Mouse (Mus musculus) mesoderm, embryonic 11.5 days (tissue): Measurements from ENCODE around the gene Fam193a.
A peak's percentile ranks its signal among the peaks of the same experiment; 100 is the strongest.

Source experiments
- DNase-seq: peaks from one replicate; pipeline ENCODE4 v3.0.0-alpha.2; 2012; ENCODE audit warnings: low read depth, low spot score

Gene Fam193a

GRCm38 (mm10) chr5:34461294-34461693, 91.6 kb downstream of the Fam193a start:
- no peak for DNase-seq

GRCm38 (mm10) chr5:34461841-34462240, 92.1 kb downstream of the Fam193a start:
- DNase-seq, result no peak

GRCm38 (mm10) chr5:34466079-34466478, 96.3 kb downstream of the Fam193a start:
- no peak for DNase-seq

- DNase-seq, result no peak
These were observed 96.9 kb downstream of the Fam193a start for GRCm38 (mm10) chr5:34466648-34467047.

- DNase-seq, result no peak
These were observed 98.5 kb downstream of the Fam193a start for GRCm38 (mm10) chr5:34468039-34468775.

- DNase-seq, result no peak
These were observed 111.2 kb downstream of the Fam193a start for GRCm38 (mm10) chr5:34480926-34481325.

- DNase-seq, result no peak
These were observed 116.0 kb downstream of the Fam193a start for GRCm38 (mm10) chr5:34485731-34486130.

GRCm38 (mm10) chr5:34487320-34488090, 117.8 kb downstream of the Fam193a start:
- DNase-seq, result no peak

GRCm38 (mm10) chr5:34488741-34489417, 119.1 kb downstream of the Fam193a start:
- DNase-seq, result no peak

- DNase-seq, result no peak
These were observed 119.7 kb downstream of the Fam193a start for GRCm38 (mm10) chr5:34489418-34489787.

GRCm38 (mm10) chr5:34496745-34497144, 127.0 kb downstream of the Fam193a start:
- DNase-seq, result no peak

GRCm38 (mm10) chr5:34500886-34501285, 131.2 kb downstream of the Fam193a start:
- DNase-seq, result no peak

GRCm38 (mm10) chr5:34501588-34501987, 131.9 kb downstream of the Fam193a start:
- no peak for DNase-seq

- DNase-seq, result no peak
These were observed 132.7 kb downstream of the Fam193a start for GRCm38 (mm10) chr5:34502411-34502810.

GRCm38 (mm10) chr5:34502821-34503220, 133.1 kb downstream of the Fam193a start:
- DNase-seq, result no peak

GRCm38 (mm10) chr5:34512486-34512885, 142.8 kb downstream of the Fam193a start:
- DNase-seq, result no peak

GRCm38 (mm10) chr5:34513466-34514217, 143.9 kb downstream of the Fam193a start, which contains the start of gene Tnip2:
Gene Tnip2, minus strand, starts transcription at chr5:34513991.
- peak; percentile 93 for DNase-seq

GRCm38 (mm10) chr5:34514218-34514566, 144.5 kb downstream of the Fam193a start:
- DNase-seq, result no peak

GRCm38 (mm10) chr5:34515096-34515495, 145.4 kb downstream of the Fam193a start:
- no peak for DNase-seq

GRCm38 (mm10) chr5:34517913-34518312, 148.2 kb downstream of the Fam193a start:
- DNase-seq, result peak; percentile 77

GRCm38 (mm10) chr5:34519389-34519910, 149.7 kb downstream of the Fam193a start:
- DNase-seq, result no peak
